Mouse (Mus musculus) splenic B cell, adult 2 months (primary cell): ENCODE measurements around the gene Magee1.
"Not testable (repeated sequence)": the region's sequence is repeated elsewhere in the genome, so short reads cannot be mapped to it uniquely, and the experiment has no call there.

Experiments
- DNase-seq: peaks from one replicate; pipeline ENCODE4 v3.0.0-alpha.2; 2011; ENCODE audit warnings: low read depth, low spot score
- H3K27me3 ChIP-seq: 2 replicates; pipeline ENCODE4 v1.6.1; 2012; ENCODE audit warnings: mild to moderate bottlenecking, low read length, moderate library complexity, mixed read lengths; ENCODE audit not compliant: control insufficient read depth, poor library complexity, insufficient read depth, severe bottlenecking
- H3K36me3 ChIP-seq: 2 replicates; pipeline ENCODE4 v1.6.1; 2012; ENCODE audit warnings: mild to moderate bottlenecking, low read length, moderate library complexity, mixed read lengths; ENCODE audit not compliant: control insufficient read depth, poor library complexity, insufficient read depth, severe bottlenecking

Gene Magee1

DNA sequence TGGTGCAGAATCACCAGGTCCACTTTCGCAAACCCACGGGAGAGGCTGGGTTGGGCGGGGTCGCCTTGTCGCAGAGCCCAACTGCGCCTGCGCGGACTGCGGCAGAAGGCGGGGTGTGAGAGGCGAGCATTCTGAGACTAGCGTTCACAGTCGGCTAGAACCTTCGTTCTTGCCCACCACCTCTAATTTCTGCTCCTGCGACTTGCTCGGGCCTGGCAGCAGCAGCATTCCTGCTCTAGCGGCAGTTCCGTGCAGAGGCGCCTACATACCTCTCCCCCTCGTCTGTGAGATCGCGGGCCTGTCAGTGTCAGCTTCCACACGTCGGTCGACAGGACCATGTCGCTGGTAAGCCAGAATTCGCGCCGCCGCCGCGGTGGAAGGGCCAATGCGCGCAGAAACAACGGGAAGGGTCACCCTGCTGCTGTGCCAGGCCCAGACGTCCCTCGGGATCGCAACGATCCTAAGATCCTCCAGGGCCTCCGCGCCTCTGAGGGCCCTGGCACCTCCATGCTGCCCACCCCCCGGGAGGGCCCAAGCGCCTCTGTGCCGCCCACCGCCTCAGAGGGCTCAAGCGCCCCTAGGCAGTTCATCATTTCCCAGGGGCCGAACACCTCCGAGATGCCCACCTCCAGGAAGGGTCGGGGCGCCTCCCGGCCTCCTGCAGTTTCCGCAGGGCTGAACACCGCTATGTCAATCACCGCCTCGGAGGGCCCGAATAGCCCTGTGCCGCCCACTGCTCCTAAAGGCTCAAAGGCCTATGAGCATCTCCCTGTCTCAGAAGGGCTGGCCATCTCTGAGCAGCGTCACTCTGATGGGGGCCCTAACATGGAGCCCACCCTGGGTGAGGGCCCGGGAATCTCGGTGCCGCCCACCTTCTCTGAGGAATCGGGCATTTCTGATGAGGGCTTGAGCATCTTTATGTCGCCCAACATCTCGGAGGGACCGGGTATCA is at the start of gene Magee1:
Magee1 (plus strand) TSS at position 104 of the 952 bp plus-strand sequence.
- Histone ChIP-seq H3K36me3 (no peaks in the 10 kb centered on the region), H3K27me3 (no peaks in the 10 kb centered on the region)
- peak; percentile 63 for DNase-seq

GRCm38 (mm10) chrX:105079151-105079550 is 41.0 kb upstream of the Magee1 start:
- no peaks in the 10 kb centered on the region for H3K27me3 ChIP-seq
- no peak for DNase-seq
- H3K36me3 ChIP-seq, result no peaks in the 10 kb centered on the region

GRCm38 (mm10) chrX:105079615-105080092 is 40.5 kb upstream of the Magee1 start, which contains the start of gene Pbdc1:
Pbdc1 (plus strand) TSS chrX:105079756.
- Histone ChIP-seq H3K36me3 (no peaks in the 10 kb centered on the region), H3K27me3 (no peaks in the 10 kb centered on the region)
- peak; percentile 94 for DNase-seq

- Histone ChIP-seq H3K36me3 (no peaks in the 10 kb centered on the region), H3K27me3 (no peaks in the 10 kb centered on the region)
- DNase-seq, result no peak
These were observed 40.1 kb upstream of the Magee1 start for GRCm38 (mm10) chrX:105080096-105080495.

GRCm38 (mm10) chrX:105083013-105083412 is 37.2 kb upstream of the Magee1 start:
- not testable (repeated sequence) for H3K27me3 ChIP-seq, H3K36me3 ChIP-seq, DNase-seq

GRCm38 (mm10) chrX:105104175-105104574 is 16.0 kb upstream of the Magee1 start:
- H3K36me3 ChIP-seq, result no peaks in the 10 kb centered on the region
- peak; percentile 66 for DNase-seq
- H3K27me3 ChIP-seq, result no peaks in the 10 kb centered on the region

- DNase-seq, result no peak
- no peaks in the 10 kb centered on the region for H3K36me3 ChIP-seq
These were observed 5.2 kb upstream of the Magee1 start for GRCm38 (mm10) chrX:105114994-105115393.

DNA sequence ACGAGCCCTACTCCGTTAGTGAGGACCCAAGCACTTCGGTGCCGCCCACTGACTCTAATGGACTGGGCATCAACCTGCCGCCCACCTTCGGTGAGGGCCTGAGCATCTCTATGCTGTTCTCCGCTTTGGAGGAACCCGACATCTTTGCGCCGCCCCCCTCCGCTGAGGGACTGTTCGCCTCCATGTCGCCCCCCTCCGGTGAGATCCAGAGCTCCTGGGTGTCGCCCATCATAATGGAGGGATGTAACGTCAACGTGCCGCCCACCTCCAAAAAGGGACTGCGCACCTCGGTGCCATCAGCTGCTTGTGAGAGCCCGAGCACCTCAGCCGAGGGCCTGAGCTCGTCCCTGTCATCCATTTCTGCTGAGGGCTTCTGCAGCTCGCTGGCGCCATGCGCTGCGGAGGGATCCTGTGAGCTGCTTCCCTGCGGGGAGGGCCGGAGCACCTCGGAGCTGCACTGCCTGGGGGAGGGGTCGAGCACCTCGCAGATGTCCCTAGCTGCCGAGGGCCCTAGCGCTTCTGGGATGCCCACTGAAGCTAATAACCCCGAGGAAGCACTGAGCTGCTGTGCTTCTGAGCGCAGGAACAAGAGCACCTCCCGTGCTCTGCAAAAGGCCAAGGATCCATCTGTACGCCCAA is 1.2 kb downstream of the Magee1 start:
- H3K36me3 ChIP-seq, result no peaks in the 10 kb centered on the region
- peak; percentile 66 for DNase-seq
- no peaks in the 10 kb centered on the region for H3K27me3 ChIP-seq

More at GRCm38 (mm10) chrX:105114994-105115393, 5.2 kb upstream of the Magee1 start:
- no peaks in the 10 kb centered on the region for H3K27me3 ChIP-seq

- no peaks in the 10 kb centered on the region for H3K36me3 ChIP-seq
- peak; percentile 0 for DNase-seq
These were observed 4.7 kb downstream of the Magee1 start for GRCm38 (mm10) chrX:105124903-105125302.

GRCm38 (mm10) chrX:105151872-105152461 is 31.8 kb downstream of the Magee1 start:
- DNase-seq, result no peak
- Histone ChIP-seq H3K27me3 (no peaks in the 10 kb centered on the region), H3K36me3 (no peaks in the 10 kb centered on the region)

More at GRCm38 (mm10) chrX:105124903-105125302, 4.7 kb downstream of the Magee1 start:
- no peaks in the 10 kb centered on the region for H3K27me3 ChIP-seq

DNA sequence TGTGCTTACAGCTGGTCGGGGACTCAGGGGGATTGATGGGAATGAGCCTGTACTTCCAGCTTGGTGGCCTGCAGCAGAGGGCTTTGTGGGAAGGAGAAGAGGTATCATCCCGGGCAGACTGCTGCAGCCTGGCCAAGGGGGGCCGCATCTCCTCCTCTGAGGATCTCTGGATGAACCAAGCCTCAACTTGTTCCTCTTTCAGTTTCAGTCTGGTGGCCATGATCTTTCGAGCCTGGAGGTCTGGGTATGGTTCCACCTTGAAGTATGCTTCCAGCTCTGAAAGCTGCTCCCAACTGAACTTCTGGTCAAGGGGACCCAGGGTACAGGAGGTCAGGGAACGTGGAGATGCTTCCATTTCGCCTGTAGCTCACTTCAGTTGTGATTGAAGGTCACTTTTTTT is 44.8 kb downstream of the Magee1 start:
- not testable (repeated sequence) for DNase-seq, H3K27me3 ChIP-seq, H3K36me3 ChIP-seq

DNA sequence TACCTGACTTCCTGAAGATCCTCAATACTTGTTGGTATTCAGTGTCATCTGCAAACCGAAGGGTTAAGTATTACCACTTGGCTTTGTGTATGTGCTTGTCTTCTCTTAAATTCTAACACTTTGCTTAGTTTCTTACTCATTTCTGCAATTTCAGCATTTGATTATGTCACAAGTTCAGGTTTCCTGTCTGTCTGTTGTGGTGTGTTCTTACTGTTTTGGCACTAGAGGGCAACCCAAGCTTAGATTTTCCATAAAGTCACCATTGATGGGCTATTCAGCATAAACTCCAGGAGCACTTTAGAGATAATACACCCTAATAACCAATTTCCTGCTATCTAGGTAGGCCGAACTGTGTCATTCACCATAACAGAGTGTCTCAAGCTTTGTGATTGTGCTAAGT is 47.0 kb downstream of the Magee1 start:
- DNase-seq, result peak; percentile 3
- H3K36me3 ChIP-seq, result no peaks in the 10 kb centered on the region
- no peaks in the 10 kb centered on the region for H3K27me3 ChIP-seq
